Mouse (Mus musculus) adrenal gland, postnatal 4 days (tissue): ENCODE data around the gene Bcl7c. TPM values are rescaled to one million over a fixed set of nuclear protein-coding genes. Genes with fewer than 3 reads are reported as not detected.

Source experiments
- microRNA-seq: library from miRNA; unstranded; fragments of <30 nt; microRNA quantifications from one replicate; pipeline ENCODE4 v1.2.0, GENCODE M21; 2021
- total RNA-seq, 2 experiments: library from RNA; stranded (reverse); gene quantifications; 2 replicates each; pipeline ENCODE4 v1.2.3; 2021

Gene Bcl7c
- total RNA-seq, 2 experiments from 2014 or later = 129 to 135 TPM

Small RNA genes within 50 kb of the gene (microRNA-seq; reads per million reads assigned to microRNA genes)
- gene Mir762 = not detected

Other genes with a start within 250 kb of the Bcl7c start
- 10 to 100 TPM; 52.3 to 54.8 TPM for gene Prr14, start 249.3 kb downstream of the Bcl7c start, total RNA-seq
- 10 to 100 TPM; 90.8 to 94.0 TPM for gene Fbrs, start 229.7 kb downstream of the Bcl7c start, total RNA-seq
- gene Srcap, start 196.9 kb downstream of the Bcl7c start, total RNA-seq = 100 to 1,000 TPM; 111 to 118 TPM
- 10 to 100 TPM; 26.4 to 27.5 TPM for gene Gm42715, start 189.3 kb downstream of the Bcl7c start, total RNA-seq
- not detected for gene Tmem265, start 147.5 kb downstream of the Bcl7c start, total RNA-seq
- 10 to 100 TPM; 49.3 to 60.9 TPM for gene Phkg2, start 135.6 kb downstream of the Bcl7c start, total RNA-seq
- 10 to 100 TPM; 11.9 to 13.5 TPM for gene Ccdc189, start 120.3 kb downstream of the Bcl7c start, total RNA-seq
- gene Rnf40, start 120.2 kb downstream of the Bcl7c start, total RNA-seq = 10 to 100 TPM; 85.1 to 89.5 TPM
- gene Zfp629, start 93.1 kb downstream of the Bcl7c start, total RNA-seq = 10 to 100 TPM; 29.4 to 31.6 TPM
- gene Ctf1, start 3.8 kb upstream of the Bcl7c start, total RNA-seq = 1 to 10 TPM; 5.2 to 5.4 TPM
- gene Ctf2, start 23.2 kb upstream of the Bcl7c start, total RNA-seq = not detected
- gene Fbxl19, start 35.6 kb upstream of the Bcl7c start, total RNA-seq = 10 to 100 TPM; 24.6 to 26.0 TPM
- gene Orai3, start 60.9 kb upstream of the Bcl7c start, total RNA-seq = 10 to 100 TPM; 26.7 to 28.9 TPM
- gene Setd1a, start 67.7 kb upstream of the Bcl7c start, total RNA-seq = 10 to 100 TPM; 63.9 to 64.9 TPM
- 1 to 10 TPM; 6.2 to 8.1 TPM for gene Gm49388, start 76.7 kb upstream of the Bcl7c start, total RNA-seq
- gene Hsd3b7, start 91.7 kb upstream of the Bcl7c start, total RNA-seq = 10 to 100 TPM; 36.9 to 49.1 TPM
- gene Stx4a, start 115.4 kb upstream of the Bcl7c start, total RNA-seq = 100 to 1,000 TPM; 101 to 106 TPM
- gene Stx1b, start 115.6 kb upstream of the Bcl7c start, total RNA-seq = 10 to 100 TPM; 11.8 to 12.2 TPM
- 10 to 100 TPM; 50.2 to 55.8 TPM for gene Zfp646, start 167.3 kb upstream of the Bcl7c start, total RNA-seq
- 10 to 100 TPM; 13.4 to 13.7 TPM for gene Zfp668, start 167.9 kb upstream of the Bcl7c start, total RNA-seq
- 1 to 10 TPM in 1 of 2 experiments, under 1 TPM in 1; 0.87 to 2.9 TPM for gene Prss53, start 182.0 kb upstream of the Bcl7c start, total RNA-seq
- gene Gm21974, start 186.5 kb upstream of the Bcl7c start, total RNA-seq = not detected
- 10 to 100 TPM; 71.8 to 93.6 TPM for gene Vkorc1, start 186.7 kb upstream of the Bcl7c start, total RNA-seq
- gene Bckdk, start 195.1 kb upstream of the Bcl7c start, total RNA-seq = 100 to 1,000 TPM; 105 to 112 TPM
- 10 to 100 TPM; 27.5 to 30.8 TPM for gene Kat8, start 203.6 kb upstream of the Bcl7c start, total RNA-seq
- gene Prss8, start 221.2 kb upstream of the Bcl7c start, total RNA-seq = 10 to 100 TPM in 1 of 2 experiments, 1 to 10 TPM in 1; 1.2 to 13.9 TPM
- gene Prss36, start 237.8 kb upstream of the Bcl7c start, total RNA-seq = 1 to 10 TPM; 6.4 to 8.1 TPM